Mouse (Mus musculus): ENCODE results near the gene Rtn3. TPM values are rescaled to one million over a fixed set of nuclear protein-coding genes. Genes with fewer than 3 reads are reported as not detected.
"Not testable (repeated sequence)": the region's sequence is repeated elsewhere in the genome, so short reads cannot be mapped to it uniquely, and the experiment has no call there.

Gene Rtn3
- polyA plus RNA-seq, 1 experiment from 2014 or later = 132 TPM

DNA sequence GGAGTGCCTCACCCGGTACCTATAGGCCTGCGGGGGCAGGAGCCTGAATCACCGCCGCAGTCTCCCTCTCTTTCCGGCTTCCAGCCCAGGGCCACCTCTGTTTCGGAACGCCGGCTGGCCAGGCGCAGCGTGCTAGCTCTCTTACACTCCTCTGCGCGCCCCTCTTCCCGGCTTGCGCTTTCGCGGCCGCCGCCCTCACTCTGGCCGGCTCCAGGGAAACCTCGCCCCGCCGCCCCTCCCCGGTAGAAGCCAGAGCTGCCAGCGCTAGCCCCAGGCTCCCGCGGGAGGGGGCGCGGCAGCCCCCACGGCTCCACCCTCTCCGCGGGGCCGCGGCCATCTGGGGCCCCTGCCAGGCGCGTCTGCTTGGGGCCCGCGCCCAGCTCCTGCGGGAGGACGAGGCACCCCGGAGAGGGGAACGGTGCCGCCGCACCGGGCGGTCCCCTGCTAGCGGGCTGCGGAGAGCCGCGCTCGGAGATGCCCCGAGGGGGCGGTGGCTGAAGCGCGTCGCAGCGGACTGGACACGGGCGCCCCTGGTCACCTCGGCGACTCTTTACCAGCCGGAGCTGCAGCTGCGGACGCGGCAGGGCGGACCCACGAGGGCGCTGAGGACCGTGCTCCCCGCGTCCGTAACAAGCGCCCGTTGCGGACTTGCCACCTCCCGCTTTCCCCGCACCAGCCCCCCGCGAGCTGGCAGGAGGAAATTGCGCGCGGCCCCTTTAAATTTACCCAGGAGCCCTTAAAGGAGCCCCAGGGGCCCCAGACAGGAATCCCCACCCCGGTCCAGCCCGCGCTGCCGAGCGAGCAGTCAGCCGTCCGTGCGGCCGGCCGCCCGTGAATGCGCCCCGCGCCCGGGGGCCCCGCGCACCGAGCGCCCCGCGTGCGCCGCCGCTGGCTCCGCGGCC, 66.0 kb downstream of the Rtn3 start, which contains the start of gene 2700081O15Rik:
2700081O15Rik (plus strand) TSS at position 792 of the 902 bp plus-strand sequence.
- WGBS = under 1% methylated on average over 84 of the region's 107 CpGs
- ATAC-seq (ENCODE audit: insufficient number of reproducible peaks, insufficient read depth, low FRiP score, low read depth) = peak; percentile 75
- H3K27me3 ChIP-seq (ENCODE audit: control insufficient read depth, insufficient read depth, low read length) = no peaks in the 10 kb centered on the region
- no peaks in the 10 kb centered on the region for H3K9me3 ChIP-seq (ENCODE audit: control insufficient read depth, low read length)
- peak within 1 kb of the TSS; percentile 98 for H3K9ac ChIP-seq (ENCODE audit: low read length)
- H3K27ac ChIP-seq (replicated peaks in 1 of 2; ENCODE audit: control insufficient read depth in 1 of 2, insufficient read depth in 1 of 2, low read depth in 2 of 2, low read length in 2 of 2) = peak within 1 kb of the TSS; percentile 79 to 93
- peaks cover 28 to 46% of the 10 kb centered on the region in 2 experiments for H3K4me1 ChIP-seq (ENCODE audit: control insufficient read depth in 2 of 2, insufficient read depth in 2 of 2, low read length in 2 of 2)
- peak within 1 kb of the TSS; percentile 81 for H3K4me2 ChIP-seq (ENCODE audit: low read length)
- peaks cover 26% of the 10 kb centered on the region for H3K36me3 ChIP-seq (ENCODE audit: control insufficient read depth, insufficient read depth, low read length)
- peak within 1 kb of the TSS; percentile 80 to 84 for H3K4me3 ChIP-seq (ENCODE audit: control insufficient read depth in 1 of 2, insufficient read depth in 1 of 2, low read depth in 1 of 2, low read length in 2 of 2)

GRCm38 (mm10) chr19:7415916-7416833, 66.9 kb downstream of the Rtn3 start:
- peak overlapping the region; percentile 81 for H3K4me2 ChIP-seq (ENCODE audit: low read length)
- ATAC-seq (ENCODE audit: insufficient number of reproducible peaks, insufficient read depth, low FRiP score, low read depth) = no peak
- peak overlapping the region; percentile 98 for H3K9ac ChIP-seq (ENCODE audit: low read length)
- H3K9me3 ChIP-seq (ENCODE audit: control insufficient read depth, low read length) = no peaks in the 10 kb centered on the region
- peak overlapping the region; percentile 79 to 93 for H3K27ac ChIP-seq (replicated peaks in 1 of 2; ENCODE audit: control insufficient read depth in 1 of 2, insufficient read depth in 1 of 2, low read depth in 2 of 2, low read length in 2 of 2)
- WGBS = 27% methylated on average over 22 of the region's 22 CpGs
- peaks cover 20 to 37% of the 10 kb centered on the region in 2 experiments for H3K4me1 ChIP-seq (ENCODE audit: control insufficient read depth in 2 of 2, insufficient read depth in 2 of 2, low read length in 2 of 2)
- H3K36me3 ChIP-seq (ENCODE audit: control insufficient read depth, insufficient read depth, low read length) = peaks cover 17% of the 10 kb centered on the region
- no peaks in the 10 kb centered on the region for H3K27me3 ChIP-seq (ENCODE audit: control insufficient read depth, insufficient read depth, low read length)
- peak overlapping the region; percentile 80 to 84 for H3K4me3 ChIP-seq (ENCODE audit: control insufficient read depth in 1 of 2, insufficient read depth in 1 of 2, low read depth in 1 of 2, low read length in 2 of 2)

DNA sequence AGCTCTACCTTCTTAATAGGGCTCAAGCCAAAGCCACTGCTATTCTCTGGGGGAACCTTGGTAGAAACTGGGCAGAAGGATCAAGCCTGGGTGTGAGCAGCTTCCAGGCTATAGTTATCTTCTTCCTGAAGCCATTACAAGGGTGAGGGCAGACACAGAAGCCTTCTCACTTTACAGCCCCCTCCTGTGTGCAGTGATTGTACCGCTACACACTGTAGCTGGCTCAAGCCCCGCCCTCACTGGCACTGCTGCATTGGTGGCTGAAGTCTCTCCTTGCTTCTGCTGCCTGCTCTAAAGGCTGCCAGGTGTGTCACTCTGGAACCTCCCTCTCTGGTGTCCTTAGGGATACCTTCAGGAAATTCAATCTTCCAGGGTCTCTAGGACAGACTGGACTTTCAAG, 70.7 kb downstream of the Rtn3 start:
- Histone ChIP-seq H3K27me3 (ENCODE audit: control insufficient read depth, insufficient read depth, low read length) (no peaks in the 10 kb centered on the region), H3K9ac (ENCODE audit: low read length) (no peak overlapping the region), H3K4me1 (ENCODE audit: control insufficient read depth in 2 of 2, insufficient read depth in 2 of 2, low read length in 2 of 2) (peaks cover 8 to 11% of the 10 kb centered on the region in 2 experiments), H3K36me3 (ENCODE audit: control insufficient read depth, insufficient read depth, low read length) (no peaks in the 10 kb centered on the region), H3K27ac (replicated peaks in 1 of 2; ENCODE audit: control insufficient read depth in 1 of 2, insufficient read depth in 1 of 2, low read depth in 2 of 2, low read length in 2 of 2) (no peak overlapping the region), H3K4me2 (ENCODE audit: low read length) (no peak overlapping the region), H3K4me3 (ENCODE audit: control insufficient read depth in 1 of 2, insufficient read depth in 1 of 2, low read depth in 1 of 2, low read length in 2 of 2) (no peak overlapping the region), H3K9me3 (ENCODE audit: control insufficient read depth, low read length) (0 out of 2 replicates have a peak, but pooled peaks cover 4% of the 10 kb centered on the region)
- ATAC-seq (ENCODE audit: insufficient number of reproducible peaks, insufficient read depth, low FRiP score, low read depth) = no peak
- WGBS = 41% methylated on average over 2 of the region's 2 CpGs

DNA sequence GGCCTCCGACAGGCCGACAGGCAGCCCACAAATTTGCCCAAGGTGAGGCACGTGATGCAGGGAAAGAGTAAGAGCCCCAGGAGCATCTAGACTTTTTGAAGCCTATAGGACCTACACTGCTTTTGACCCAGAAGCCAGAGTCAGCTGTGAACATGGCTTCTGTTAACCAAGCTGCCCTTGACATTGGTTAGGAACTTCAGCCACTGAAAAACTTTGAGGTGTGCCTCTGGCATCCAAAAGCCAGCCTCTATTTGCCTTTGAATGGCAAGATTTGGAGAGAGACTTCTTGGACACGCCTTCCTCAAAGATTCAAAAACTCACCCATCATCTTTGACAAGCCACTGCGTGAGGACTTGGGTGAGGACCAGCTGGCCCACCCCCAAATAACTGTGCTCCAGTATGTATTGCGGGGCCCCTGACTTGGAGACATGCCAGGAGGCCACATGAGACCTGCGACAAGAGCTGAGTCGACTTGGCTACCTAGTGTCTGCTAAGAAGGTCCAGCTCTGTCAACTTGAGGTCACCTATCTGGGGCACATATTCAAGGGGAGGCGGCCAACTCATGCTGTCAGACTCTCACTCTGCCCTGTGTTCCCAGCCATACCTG, 78.4 kb downstream of the Rtn3 start:
- Histone ChIP-seq H3K27ac (replicated peaks in 1 of 2; ENCODE audit: control insufficient read depth in 1 of 2, insufficient read depth in 1 of 2, low read depth in 2 of 2, low read length in 2 of 2) (no peak overlapping the region), H3K4me2 (ENCODE audit: low read length) (no peak overlapping the region), H3K4me3 (ENCODE audit: control insufficient read depth in 1 of 2, insufficient read depth in 1 of 2, low read depth in 1 of 2, low read length in 2 of 2) (no peak overlapping the region), H3K9me3 (ENCODE audit: control insufficient read depth, low read length) (0 out of 2 replicates have a peak, but pooled peaks cover 4% of the 10 kb centered on the region), H3K9ac (ENCODE audit: low read length) (no peak overlapping the region), H3K4me1 (ENCODE audit: control insufficient read depth in 2 of 2, insufficient read depth in 2 of 2, low read length in 2 of 2) (peaks cover 7 to 12% of the 10 kb centered on the region in 2 experiments; a peak in 3 of 4 replicates), H3K36me3 (ENCODE audit: control insufficient read depth, insufficient read depth, low read length) (no peaks in the 10 kb centered on the region), H3K27me3 (ENCODE audit: control insufficient read depth, insufficient read depth, low read length) (no peaks in the 10 kb centered on the region)
- WGBS = 52% methylated on average over 9 of the region's 9 CpGs
- ATAC-seq (ENCODE audit: insufficient number of reproducible peaks, insufficient read depth, low FRiP score, low read depth) = no peak

GRCm38 (mm10) chr19:7400635-7401034, 82.4 kb downstream of the Rtn3 start:
- no peak overlapping the region for H3K9ac ChIP-seq (ENCODE audit: low read length)
- peak overlapping the region; percentile 28; the same call in 1 of the 2 replicates for H3K4me2 ChIP-seq (ENCODE audit: low read length)
- H3K27ac ChIP-seq (replicated peaks in 1 of 2; ENCODE audit: control insufficient read depth in 1 of 2, insufficient read depth in 1 of 2, low read depth in 2 of 2, low read length in 2 of 2) = no peak overlapping the region
- H3K36me3 ChIP-seq (ENCODE audit: control insufficient read depth, insufficient read depth, low read length) = no peaks in the 10 kb centered on the region
- peaks cover 7 to 12% of the 10 kb centered on the region in 2 experiments; a peak in 3 of 4 replicates for H3K4me1 ChIP-seq (ENCODE audit: control insufficient read depth in 2 of 2, insufficient read depth in 2 of 2, low read length in 2 of 2)
- 53% methylated on average over 11 of the region's 11 CpGs for WGBS
- 0 out of 2 replicates have a peak, but pooled peaks cover 6% of the 10 kb centered on the region for H3K9me3 ChIP-seq (ENCODE audit: control insufficient read depth, low read length)
- peak; percentile 7; the same call in 1 of the 2 replicates for ATAC-seq (ENCODE audit: insufficient number of reproducible peaks, insufficient read depth, low FRiP score, low read depth)
- H3K4me3 ChIP-seq (ENCODE audit: control insufficient read depth in 1 of 2, insufficient read depth in 1 of 2, low read depth in 1 of 2, low read length in 2 of 2) = no peak overlapping the region
- no peaks in the 10 kb centered on the region for H3K27me3 ChIP-seq (ENCODE audit: control insufficient read depth, insufficient read depth, low read length)

DNA sequence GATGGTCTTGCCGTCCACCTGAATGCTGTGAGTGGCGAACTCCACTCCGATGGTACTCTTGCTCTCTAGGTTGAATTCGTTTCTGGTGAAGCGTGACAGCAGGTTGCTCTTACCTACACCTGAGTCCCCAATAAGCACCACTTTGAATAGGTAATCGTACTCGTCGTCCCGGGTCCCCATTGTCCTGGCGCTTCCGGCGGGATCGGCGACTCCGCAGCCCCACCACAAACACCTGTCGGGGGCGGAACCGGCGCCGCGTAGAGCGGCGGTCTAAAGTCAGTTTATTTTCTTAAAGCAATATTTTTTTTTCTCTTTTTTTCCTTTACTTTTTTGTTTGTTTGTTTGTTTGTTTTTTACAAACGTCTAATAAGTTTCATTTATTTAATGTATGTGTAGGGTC, 84.2 kb downstream of the Rtn3 start:
- not testable (repeated sequence) for H3K9ac ChIP-seq (ENCODE audit: low read length); H3K4me3 ChIP-seq (ENCODE audit: control insufficient read depth in 1 of 2, insufficient read depth in 1 of 2, low read depth in 1 of 2, low read length in 2 of 2); H3K36me3 ChIP-seq (ENCODE audit: control insufficient read depth, insufficient read depth, low read length); H3K4me1 ChIP-seq (ENCODE audit: control insufficient read depth in 2 of 2, insufficient read depth in 2 of 2, low read length in 2 of 2); H3K4me2 ChIP-seq (ENCODE audit: low read length); ATAC-seq (ENCODE audit: insufficient number of reproducible peaks, insufficient read depth, low FRiP score, low read depth); H3K27me3 ChIP-seq (ENCODE audit: control insufficient read depth, insufficient read depth, low read length); H3K27ac ChIP-seq (replicated peaks in 1 of 2; ENCODE audit: control insufficient read depth in 1 of 2, insufficient read depth in 1 of 2, low read depth in 2 of 2, low read length in 2 of 2)
- WGBS = 46% methylated on average over 24 of the region's 24 CpGs
- H3K9me3 ChIP-seq (ENCODE audit: control insufficient read depth, low read length) = peaks cover 11% of the 10 kb centered on the region; the same call in 1 of the 2 replicates
